Mouse (Mus musculus): ENCODE data around the gene Cnot8.
A peak's percentile ranks its signal among the peaks of the same experiment; 100 is the strongest.
"Not testable (repeated sequence)": the region's sequence is repeated elsewhere in the genome, so short reads cannot be mapped to it uniquely, and the experiment has no call there.

The Cnot8 gene

GRCm38 (mm10) chr11:58103697-58104306 lies at the start of gene Cnot8:
Gene Cnot8, plus strand, starts transcription at chr11:58104153.
- DNase-seq (ENCODE audit: low spot score in 2 of 2): peak; percentile 98

GRCm38 (mm10) chr11:58057455-58057854 lies 46.5 kb upstream of the Cnot8 start:
- peak in 1 of 2 experiments; percentile 49 for DNase-seq (ENCODE audit: low spot score in 2 of 2)

GRCm38 (mm10) chr11:58059752-58060151 lies 44.2 kb upstream of the Cnot8 start:
- DNase-seq (ENCODE audit: low spot score in 2 of 2): not testable (repeated sequence)

- DNase-seq (ENCODE audit: low spot score in 2 of 2): not testable (repeated sequence)
These were observed 42.7 kb upstream of the Cnot8 start for GRCm38 (mm10) chr11:58061218-58061617.

GRCm38 (mm10) chr11:58062586-58062985 lies 41.4 kb upstream of the Cnot8 start:
- DNase-seq (ENCODE audit: low spot score in 2 of 2): no peak

GRCm38 (mm10) chr11:58065025-58065424 lies 38.9 kb upstream of the Cnot8 start:
- DNase-seq (ENCODE audit: low spot score in 2 of 2): no peak

- DNase-seq (ENCODE audit: low spot score in 2 of 2): no peak
These were observed 31.0 kb upstream of the Cnot8 start for GRCm38 (mm10) chr11:58072978-58073377.

GRCm38 (mm10) chr11:58077270-58077669 lies 26.7 kb upstream of the Cnot8 start:
- DNase-seq (ENCODE audit: low spot score in 2 of 2): no peak

GRCm38 (mm10) chr11:58081716-58082115 lies 22.2 kb upstream of the Cnot8 start:
- DNase-seq (ENCODE audit: low spot score in 2 of 2): no peak

GRCm38 (mm10) chr11:58092541-58092940 lies 11.4 kb upstream of the Cnot8 start:
- DNase-seq (ENCODE audit: low spot score in 2 of 2): no peak

GRCm38 (mm10) chr11:58093021-58093528 lies 10.9 kb upstream of the Cnot8 start, which contains the start of gene Gm12248:
Gene Gm12248, minus strand, starts transcription at chr11:58093134.
- DNase-seq (ENCODE audit: low spot score in 2 of 2): no peak

- DNase-seq (ENCODE audit: low spot score in 2 of 2): no peak
These were observed 9.2 kb upstream of the Cnot8 start for GRCm38 (mm10) chr11:58094766-58095165.

- DNase-seq (ENCODE audit: low spot score in 2 of 2): no peak
These were observed 8.4 kb upstream of the Cnot8 start for GRCm38 (mm10) chr11:58095561-58095960.

- no peak for DNase-seq (ENCODE audit: low spot score in 2 of 2)
These were observed 7.8 kb upstream of the Cnot8 start for GRCm38 (mm10) chr11:58096160-58096559.

- no peak for DNase-seq (ENCODE audit: low spot score in 2 of 2)
These were observed 6.9 kb upstream of the Cnot8 start for GRCm38 (mm10) chr11:58096821-58097620.

GRCm38 (mm10) chr11:58097621-58098365 lies 6.2 kb upstream of the Cnot8 start:
- no peak for DNase-seq (ENCODE audit: low spot score in 2 of 2)

- not testable (repeated sequence) for DNase-seq (ENCODE audit: low spot score in 2 of 2)
These were observed 5.6 kb upstream of the Cnot8 start for GRCm38 (mm10) chr11:58098366-58098720.

GRCm38 (mm10) chr11:58100006-58100405 lies 3.9 kb upstream of the Cnot8 start:
- DNase-seq (ENCODE audit: low spot score in 2 of 2): no peak

GRCm38 (mm10) chr11:58101194-58101720 lies 2.7 kb upstream of the Cnot8 start:
- DNase-seq (ENCODE audit: low spot score in 2 of 2): no peak

- DNase-seq (ENCODE audit: low spot score in 2 of 2): no peak
These were observed 1.8 kb upstream of the Cnot8 start for GRCm38 (mm10) chr11:58102146-58102545.

- no peak for DNase-seq (ENCODE audit: low spot score in 2 of 2)
These were observed 1.2 kb upstream of the Cnot8 start for GRCm38 (mm10) chr11:58102581-58103343.

Measured in cerebellum, postnatal 4 days (tissue).